ENCODE assay signal across 19 mouse cellular contexts in the genomic region with DNA sequence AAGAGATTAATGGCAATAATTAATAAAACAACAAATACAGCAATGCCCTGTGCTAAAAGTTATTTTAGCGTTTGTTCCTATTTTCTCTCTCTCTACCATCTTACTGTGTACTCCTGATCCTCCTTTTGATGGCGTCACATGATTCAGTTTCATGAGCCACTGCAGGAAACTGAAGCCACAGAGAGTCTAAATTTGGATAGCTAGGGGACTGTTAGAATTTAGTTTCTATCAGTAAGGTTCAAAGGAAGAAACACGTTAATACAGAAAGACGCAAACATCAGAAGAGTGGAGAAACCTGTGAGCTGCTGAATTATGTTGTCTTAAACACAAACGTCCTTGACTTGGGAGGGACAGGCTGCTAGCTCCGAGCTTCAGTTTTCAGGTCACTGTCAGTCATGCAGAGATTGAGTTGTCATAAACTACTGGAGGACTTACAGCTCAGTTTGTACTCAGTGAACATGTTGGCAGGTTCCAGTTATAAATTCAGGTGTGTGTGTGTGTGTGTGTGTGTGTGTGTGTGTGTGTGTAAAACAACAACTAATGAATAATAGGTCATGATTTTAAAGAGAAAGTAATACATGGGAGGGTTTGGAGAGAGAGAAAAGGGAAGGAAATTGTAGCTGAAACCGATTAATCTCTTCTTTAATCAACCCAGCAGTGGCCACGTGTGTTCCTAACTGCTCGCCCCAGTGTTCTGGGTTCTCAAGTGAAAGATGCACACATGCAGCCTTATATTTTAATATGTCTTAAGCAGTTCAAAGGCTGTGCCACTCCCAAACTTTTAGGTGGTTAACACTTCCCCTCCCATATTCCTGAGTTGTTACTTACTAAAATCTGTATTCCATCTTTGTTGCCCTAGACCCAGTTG. TPM values are rescaled to one million over a fixed set of nuclear protein-coding genes. Genes with fewer than 3 reads are reported as not detected.
DNase-seq lines count a peak whose midpoint lies in the region; ATAC-seq and TF ChIP-seq lines count a peak whose summit lies in the region.
"Had no signal": no experiment of that assay in that cellular context is flagged by ENCODE, and none has a peak within 500 bp of the region (broad histone marks: within the 10 kb centered on the region; RNA-seq: fewer than 3 reads in every experiment).

No protein-coding gene starts in this region.

- 31% methylated on average over 9 of the region's 9 CpGs for WGBS in liver, postnatal 0 days (ENCODE audit: insufficient replicate concordance)
- WGBS in liver, embryonic 11.5 days: 64% methylated on average over 9 of the region's 9 CpGs
- WGBS in small intestine, adult 2 months: 67% methylated on average over 9 of the region's 9 CpGs
- WGBS in forebrain, embryonic 13.5 days: 92% methylated on average over 9 of the region's 9 CpGs

- no peak overlapping the region for H3K9ac ChIP-seq in liver, postnatal 0 days (replicated peaks)
- no peak overlapping the region for H3K9ac ChIP-seq in liver, embryonic 11.5 days (ENCODE audit: low read depth, low read length)
- no peak overlapping the region for H3K9ac ChIP-seq in forebrain, embryonic 13.5 days
- H3K9ac ChIP-seq: heart, embryonic 13.5 days; kidney, embryonic 15.5 days; liver, embryonic 13.5 days; midbrain, embryonic 12.5 days had no signal

- H3K36me3 ChIP-seq in liver, postnatal 0 days (replicated peaks; ENCODE audit: insufficient read depth, low read length): no peaks in the 10 kb centered on the region
- H3K36me3 ChIP-seq in liver, embryonic 11.5 days (ENCODE audit: control insufficient read depth, insufficient read depth, low read length): no peaks in the 10 kb centered on the region
- no peaks in the 10 kb centered on the region for H3K36me3 ChIP-seq in small intestine, adult 2 months (ENCODE audit: control insufficient read depth, insufficient read depth, low read length)
- H3K36me3 ChIP-seq in forebrain, embryonic 13.5 days (ENCODE audit: poor library complexity, severe bottlenecking): no peaks in the 10 kb centered on the region
- H3K36me3 ChIP-seq: forebrain, embryonic 10.5 days; heart, embryonic 13.5 days; kidney, embryonic 15.5 days; limb, embryonic 10.5 days; liver, embryonic 13.5 days; midbrain, embryonic 12.5 days had no signal

- H3K4me1 ChIP-seq in liver, postnatal 0 days (ENCODE audit: insufficient read depth): no peaks in the 10 kb centered on the region
- no peaks in the 10 kb centered on the region for H3K4me1 ChIP-seq in liver, embryonic 11.5 days (replicated peaks; ENCODE audit: control insufficient read depth, insufficient read depth, low read length)
- H3K4me1 ChIP-seq in small intestine, adult 2 months (ENCODE audit: control insufficient read depth, insufficient read depth, insufficient read length, low read length): no peaks in the 10 kb centered on the region
- no peaks in the 10 kb centered on the region for H3K4me1 ChIP-seq in forebrain, embryonic 13.5 days
- H3K4me1 ChIP-seq: forebrain, embryonic 10.5 days; heart, embryonic 13.5 days; kidney, embryonic 15.5 days; limb, embryonic 10.5 days; liver, embryonic 13.5 days; midbrain, embryonic 12.5 days had no signal

- DNase-seq in liver, postnatal 0 days: no peak
- no peak for DNase-seq in liver, embryonic 11.5 days (ENCODE audit: low spot score)
- peak; percentile 34 for DNase-seq in T-cell, adult 2 months (ENCODE audit: low spot score)
- DNase-seq in induced T-regulatory cell, adult 2 months (ENCODE audit: low read depth): peak; percentile 63
- no peak for DNase-seq in right cerebral cortex, postnatal 10 days (ENCODE audit: low spot score in 2 of 2)
- DNase-seq in right cerebral cortex, adult 18-20 months: no peak
- DNase-seq: cerebellum, adult 11-12 months; gastrocnemius, postnatal 36 days; heart, postnatal 4 days; layer of hippocampus, postnatal 36 days; liver, embryonic 13.5 days; lung, postnatal 10 days had no signal

- no peak for TF ChIP-seq EP300 in liver, postnatal 0 days (IDR thresholded peaks at IDR 0.05; ENCODE audit: low read depth)

- H3K27ac ChIP-seq in liver, postnatal 0 days (ENCODE audit: low read depth): no peak overlapping the region
- H3K27ac ChIP-seq in liver, embryonic 11.5 days (ENCODE audit: low read depth, low read length): no peak overlapping the region
- peak overlapping the region; percentile 53 for H3K27ac ChIP-seq in small intestine, adult 2 months (ENCODE audit: insufficient read depth, low read depth, low read length)
- H3K27ac ChIP-seq in forebrain, embryonic 13.5 days: no peak overlapping the region
- H3K27ac ChIP-seq: forebrain, embryonic 10.5 days; heart, embryonic 13.5 days; kidney, embryonic 15.5 days; limb, embryonic 10.5 days; liver, embryonic 13.5 days; midbrain, embryonic 12.5 days had no signal

- H3K4me2 ChIP-seq in liver, postnatal 0 days (ENCODE audit: low read depth, low read length): 0 out of 2 replicates have a peak overlapping the region, but pooled peaks have one; percentile 9
- H3K4me2 ChIP-seq in liver, embryonic 11.5 days: no peak overlapping the region
- H3K4me2 ChIP-seq in forebrain, embryonic 13.5 days: no peak overlapping the region
- H3K4me2 ChIP-seq: heart, embryonic 13.5 days; kidney, embryonic 15.5 days; liver, embryonic 13.5 days; midbrain, embryonic 12.5 days had no signal

- no peaks in the 10 kb centered on the region for H3K27me3 ChIP-seq in liver, postnatal 0 days (ENCODE audit: insufficient read depth, low read length)
- H3K27me3 ChIP-seq in liver, embryonic 11.5 days (replicated peaks; ENCODE audit: control insufficient read depth, insufficient read depth, low read length): no peaks in the 10 kb centered on the region
- no peaks in the 10 kb centered on the region for H3K27me3 ChIP-seq in small intestine, adult 2 months (ENCODE audit: control insufficient read depth, insufficient read depth, low read length)
- no peaks in the 10 kb centered on the region for H3K27me3 ChIP-seq in forebrain, embryonic 13.5 days
- H3K27me3 ChIP-seq: heart, embryonic 13.5 days; kidney, embryonic 15.5 days; liver, embryonic 13.5 days; midbrain, embryonic 12.5 days had no signal

- no peaks in the 10 kb centered on the region for H3K9me3 ChIP-seq in liver, postnatal 0 days (ENCODE audit: low read length)
- no peaks in the 10 kb centered on the region for H3K9me3 ChIP-seq in liver, embryonic 11.5 days (ENCODE audit: control insufficient read depth, low read length)
- H3K9me3 ChIP-seq in forebrain, embryonic 13.5 days (replicated peaks): no peaks in the 10 kb centered on the region
- H3K9me3 ChIP-seq: forebrain, embryonic 10.5 days; heart, embryonic 13.5 days; kidney, embryonic 15.5 days; limb, embryonic 10.5 days; liver, embryonic 13.5 days; midbrain, embryonic 12.5 days had no signal

- TF ChIP-seq POLR2A in small intestine, adult 2 months (IDR thresholded peaks at IDR 0.05; ENCODE audit: low read depth, low read length): no peak

- TF ChIP-seq CTCF in liver, postnatal 0 days (IDR thresholded peaks at IDR 0.05; ENCODE audit: low read depth): no peak
- no peak for TF ChIP-seq CTCF in small intestine, adult 2 months (IDR thresholded peaks at IDR 0.05; ENCODE audit: extremely low read depth, insufficient read length, insufficient replicate concordance, low read depth, low read length)

- H3K4me3 ChIP-seq in liver, postnatal 0 days (ENCODE audit: low read depth, low read length): no peak overlapping the region
- H3K4me3 ChIP-seq in liver, embryonic 11.5 days (ENCODE audit: low read depth, low read length): no peak overlapping the region
- no peak overlapping the region for H3K4me3 ChIP-seq in small intestine, adult 2 months (ENCODE audit: low read depth, low read length)
- H3K4me3 ChIP-seq in forebrain, embryonic 13.5 days: no peak overlapping the region
- H3K4me3 ChIP-seq: forebrain, embryonic 10.5 days; heart, embryonic 13.5 days; kidney, embryonic 15.5 days; limb, embryonic 10.5 days; liver, embryonic 13.5 days; midbrain, embryonic 12.5 days had no signal

- no peak for ATAC-seq in liver, postnatal 0 days
- ATAC-seq in liver, embryonic 11.5 days (replicated peaks; ENCODE audit: low FRiP score): no peak
- no peak for ATAC-seq in forebrain, embryonic 13.5 days

RNA-seq across cellular contexts. Expression of a gene that starts 9.4 kb away (rescaled TPM):
- polyA plus RNA-seq in liver, postnatal 0 days (2015; fragmentation: Nextera tagmentation; extraction: Ambion mirVana): 0.58 and 0.99 TPM in 2 replicates
- polyA plus RNA-seq in liver, embryonic 11.5 days (2014; fragmentation: Nextera tagmentation; extraction: Ambion mirVana): 0.55 and 1.3 TPM in 2 replicates
- polyA plus RNA-seq in small intestine, adult 2 months (2012; rRNA removed): 0.27 and 0.37 TPM in 2 replicates
- polyA plus RNA-seq in forebrain, embryonic 13.5 days (2015; fragmentation: Nextera tagmentation; extraction: Ambion mirVana): 0.77 and 1.3 TPM in 2 replicates

Comparison
In these comparisons a context has a peak if more than half of its experiments do, and no peak if none do; other contexts are left out.
1. DNase-seq: peak in T-cell, adult 2 months (single experiment) and induced T-regulatory cell, adult 2 months (single experiment); none in liver, postnatal 0 days (single experiment), liver, embryonic 11.5 days (single experiment), right cerebral cortex, postnatal 10 days (0 of 2) and right cerebral cortex, adult 18-20 months (single experiment).